Mouse (Mus musculus) liver, embryonic 14.5 days (tissue): ENCODE measurements at regions not wholly inside any gene's neighbourhood (a gene's known extent, or its start where the extent isn't known, plus 50 kb on each side); places are given as distances from the start of the nearest gene placed in this dataset.

Experiments used
- CTCF ChIP-seq: IDR thresholded peaks from 2 replicates; pipeline ENCODE4 v1.5.1; 2016; ENCODE audit warnings: antibody characterized with exemption, low read depth, control low read depth
- EP300 ChIP-seq: IDR thresholded peaks from 2 replicates; pipeline ENCODE4 v1.6.1; 2016; ENCODE audit warnings: antibody characterized with exemption, low read depth

DNA sequence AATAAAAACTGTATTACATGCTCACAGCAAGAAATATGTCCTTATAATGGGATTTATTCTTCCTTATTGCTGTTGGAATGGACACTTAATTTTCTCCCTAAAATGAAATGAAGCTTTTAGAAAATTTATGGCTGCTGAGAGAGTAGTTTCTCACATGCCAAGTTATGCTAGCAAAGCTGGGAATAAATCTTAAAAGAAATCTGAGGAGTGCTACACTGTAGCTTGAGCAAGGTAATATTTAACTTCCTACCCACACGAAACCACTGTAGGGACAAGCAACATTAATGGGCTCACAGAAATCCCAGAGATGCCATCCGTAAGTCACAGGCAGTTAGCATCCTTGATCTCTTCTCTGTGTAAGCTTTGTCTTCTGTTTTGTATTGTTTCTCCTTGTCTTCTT lies 151.0 kb upstream of the Slc13a1 start:
- TF ChIP-seq CTCF, result no peak
- no peak for TF ChIP-seq EP300
